Mouse (Mus musculus) gastrocnemius, postnatal 14 days (tissue): Measurements from ENCODE around the gene Prkd2. TPM values are rescaled to one million over a fixed set of nuclear protein-coding genes. Genes with fewer than 3 reads are reported as not detected.

ENCODE experiments used
- DNase-seq: peaks from one replicate; pipeline ENCODE4 v3.0.0; 2021; ENCODE audit warnings: mixed read lengths
- intact Hi-C: fragments of 180-260 bp; cut with DNase I; formaldehyde crosslinking; loops from one replicate; pipeline ENCODE4 v1.15.1; 2025; ENCODE audit warnings: low total_unique reads
- total RNA-seq, 2 experiments: library from RNA; stranded (reverse); gene quantifications; 2 replicates each; pipeline ENCODE4 v1.2.3; 2021

Gene Prkd2
- total RNA-seq, 2 experiments from 2014 or later: 8.5 to 11.8 TPM

GRCm38 (mm10) chr7:16885905-16886304 lies 43.2 kb downstream of the Prkd2 start:
- intact Hi-C loops: no loop called here
- no peak for DNase-seq

- intact Hi-C loops: no loop called here
- no peak for DNase-seq
Observed at GRCm38 (mm10) chr7:16890536-16890935, 47.8 kb downstream of the Prkd2 start.

DNA sequence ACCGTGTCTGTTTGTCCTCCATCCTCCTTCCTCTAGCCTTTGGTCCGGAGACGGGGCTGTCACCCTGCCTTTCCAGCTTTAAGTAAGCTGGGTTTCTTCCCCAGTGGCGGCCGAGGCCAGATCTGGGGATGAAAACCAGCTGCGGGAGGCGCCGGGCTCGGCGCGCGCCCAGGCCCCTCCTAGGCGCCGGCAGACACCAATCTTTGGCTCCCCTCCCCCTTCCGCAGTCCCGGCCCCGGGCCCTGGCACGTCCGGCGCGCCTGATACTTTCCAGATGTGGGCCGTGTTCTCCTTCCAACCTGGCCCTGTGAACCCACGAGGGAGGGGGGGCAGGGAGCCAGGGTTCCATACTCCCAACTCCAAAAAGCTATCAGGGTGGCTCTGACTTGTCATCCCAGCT lies 48.2 kb downstream of the Prkd2 start:
- peak; percentile 88 for DNase-seq
- intact Hi-C loops: no loop called here

DNA sequence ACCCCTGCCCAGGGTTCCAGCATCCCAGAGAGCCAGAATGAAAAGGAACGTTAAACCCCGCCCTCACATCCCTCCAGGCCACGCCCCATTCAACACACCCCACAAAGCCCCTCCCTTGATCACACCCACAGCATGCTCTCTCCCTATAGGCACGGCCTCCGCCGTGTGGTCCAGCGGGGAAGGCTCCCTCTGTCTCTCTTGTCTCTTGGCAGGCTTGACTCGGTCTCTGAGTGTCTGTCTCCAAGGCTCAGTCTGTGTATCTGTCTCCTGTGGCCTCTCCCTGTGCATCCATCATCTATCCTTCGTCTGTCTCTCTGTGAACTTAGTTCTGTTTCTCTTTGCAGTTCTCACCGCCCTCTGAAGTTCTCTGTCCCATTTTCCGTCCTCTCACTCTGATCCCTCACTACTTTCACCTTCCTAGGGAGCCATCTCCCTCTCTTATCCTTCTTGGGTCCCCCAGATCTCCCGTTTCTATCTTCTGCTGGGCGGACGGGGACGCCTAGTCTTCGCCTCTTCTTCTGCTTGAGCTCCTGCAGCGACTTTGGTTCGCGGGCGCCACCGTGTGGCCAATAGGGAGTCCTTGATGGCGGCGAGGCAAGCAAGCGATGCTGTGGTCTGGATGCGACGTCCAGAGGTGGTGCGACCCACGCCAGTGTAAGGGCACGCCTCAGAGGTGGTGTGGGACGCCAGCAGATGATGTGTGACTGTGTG lies 49.1 kb downstream of the Prkd2 start, which contains the start of gene Gng8:
Gng8 (plus strand) TSS at position 146 of the 711 bp plus-strand sequence.
- DNase-seq: peak; percentile 89
- intact Hi-C loops: no loop called here

DNA sequence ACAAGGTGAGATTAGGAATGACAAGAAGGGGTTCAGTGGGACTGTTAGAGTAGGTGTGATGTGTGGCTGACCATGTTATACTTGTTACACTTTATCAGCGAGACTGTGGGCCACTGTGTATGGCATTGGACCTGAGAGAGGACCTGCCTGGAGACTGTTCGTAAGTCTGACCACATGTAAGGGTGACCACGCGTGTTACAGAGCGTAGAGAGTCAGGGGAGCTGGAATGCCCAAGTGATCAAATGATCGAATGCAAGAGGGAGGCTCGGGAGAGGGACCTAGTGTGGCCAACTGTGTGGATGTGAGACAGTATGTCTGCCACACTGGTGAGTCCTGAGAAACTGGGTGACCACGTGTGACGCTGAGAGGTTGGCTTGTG lies 49.6 kb downstream of the Prkd2 start:
- no peak for DNase-seq
- intact Hi-C loops: no loop called here

DNA sequence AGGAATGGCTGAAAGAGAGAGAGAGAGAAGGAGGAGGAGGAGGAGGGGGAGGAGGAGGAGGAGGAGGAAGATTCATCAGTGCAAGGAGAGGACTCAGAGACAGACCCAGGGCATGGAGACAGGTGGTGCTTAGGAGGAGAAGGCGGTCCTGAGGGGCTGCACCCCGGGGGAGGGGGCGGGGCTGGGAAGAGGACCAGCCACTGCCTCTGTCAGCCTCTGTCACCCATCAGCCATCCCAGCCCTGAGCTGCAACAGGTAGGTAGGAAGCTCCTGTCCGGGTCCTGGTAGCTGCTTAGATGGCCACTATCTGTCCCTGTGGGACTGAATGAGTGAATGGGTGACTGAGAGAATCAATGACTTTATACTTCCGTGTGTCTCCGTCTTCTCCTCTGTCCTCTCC lies 50.9 kb downstream of the Prkd2 start:
- intact Hi-C loops: loop anchor here (2.0 kb wide), 1 partner anchor 21 kb away; no protein-coding TSS in a partner anchor

DNA sequence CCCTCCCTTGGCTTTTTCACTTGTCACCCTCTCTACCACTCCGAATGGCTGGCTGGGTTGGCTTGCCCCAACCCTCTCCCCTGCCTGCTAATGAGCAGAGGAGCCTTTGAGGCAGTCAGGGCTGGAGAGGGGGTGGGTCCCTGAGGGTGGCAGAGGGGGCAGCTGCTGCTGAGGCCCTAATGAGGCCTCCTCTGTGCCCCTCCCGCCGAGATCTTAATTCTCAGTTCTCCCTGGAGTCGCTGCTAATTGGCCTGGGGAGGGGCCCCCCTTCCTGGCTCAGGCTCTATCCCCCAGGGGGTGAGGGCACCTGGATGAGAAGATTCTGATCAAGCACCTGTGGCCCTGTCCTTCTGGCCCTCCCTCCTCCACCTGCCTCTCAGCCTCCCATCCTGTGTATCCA lies 51.6 kb downstream of the Prkd2 start:
- intact Hi-C loops: loop anchor here (2.0 kb wide), 1 partner anchor 21 kb away; no protein-coding TSS in a partner anchor

More for the DNA sequence above, 50.9 kb downstream of the Prkd2 start:
- no peak for DNase-seq

DNA sequence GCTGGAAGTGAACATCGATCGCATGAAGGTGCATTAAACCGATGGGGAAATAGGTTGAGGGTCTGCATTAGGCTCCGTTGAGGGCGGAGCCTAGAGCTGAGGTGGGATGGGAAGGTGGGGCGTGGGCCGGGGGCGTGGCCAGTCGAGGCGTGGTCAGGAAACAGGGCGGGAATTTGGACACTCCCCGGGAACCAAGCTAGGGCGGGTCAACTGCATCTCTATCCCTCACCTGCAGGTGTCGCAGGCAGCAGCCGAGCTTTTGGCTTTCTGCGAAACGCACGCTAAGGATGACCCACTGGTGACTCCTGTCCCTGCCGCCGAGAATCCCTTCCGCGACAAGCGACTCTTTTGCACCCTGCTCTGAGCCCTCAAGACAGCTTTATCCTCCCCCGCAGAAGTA lies 52.3 kb downstream of the Prkd2 start:
- intact Hi-C loops: loop anchor here (2.0 kb wide), 1 partner anchor 20 kb away; no protein-coding TSS in a partner anchor
- DNase-seq: peak; percentile 84

More for the DNA sequence above, 51.6 kb downstream of the Prkd2 start:
- DNase-seq: no peak

DNA sequence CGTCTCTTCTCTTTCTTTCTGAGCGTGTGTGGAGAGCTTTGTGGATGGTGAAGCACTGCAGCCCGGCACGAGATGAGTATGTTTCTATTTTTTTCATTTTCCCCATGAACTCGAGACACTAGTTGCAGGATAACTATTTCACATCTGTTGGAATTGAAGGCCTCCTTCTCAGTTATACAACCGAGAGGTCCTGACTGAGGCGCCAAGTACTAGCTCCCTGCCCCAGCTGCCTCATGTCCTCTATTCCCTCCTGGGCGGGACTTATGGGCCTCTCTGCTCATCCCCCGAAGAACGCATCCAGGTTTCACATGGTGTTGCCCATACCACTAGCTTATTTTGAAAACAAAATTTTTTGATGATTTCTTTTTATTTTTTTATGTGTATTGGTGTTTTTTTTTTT lies 52.8 kb downstream of the Prkd2 start:
- intact Hi-C loops: loop anchor here (2.0 kb wide), 1 partner anchor 19 kb away; no protein-coding TSS in a partner anchor
- DNase-seq: no peak

DNA sequence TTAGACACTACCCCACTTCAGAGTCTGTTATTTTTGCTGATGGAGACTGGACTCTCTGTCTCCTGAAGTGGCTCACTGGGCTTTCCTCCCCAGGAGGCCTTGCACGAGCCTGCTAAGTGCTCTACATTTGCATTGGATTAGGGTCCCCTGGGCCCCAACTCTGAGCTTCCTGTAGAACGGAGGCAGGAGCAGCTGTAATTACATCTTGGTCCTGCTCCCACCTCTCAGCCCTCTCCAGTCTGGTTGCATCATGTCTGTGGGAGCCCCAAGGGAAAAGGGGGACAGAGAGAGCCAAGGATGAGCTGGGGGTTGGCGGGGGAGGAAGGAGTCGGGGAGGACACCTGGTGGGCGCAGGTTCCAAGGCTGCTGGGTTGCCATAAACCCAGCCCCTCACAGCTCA lies 57.8 kb downstream of the Prkd2 start:
- intact Hi-C loops: no loop called here
- no peak for DNase-seq

GRCm38 (mm10) chr7:16903439-16903955 lies 60.8 kb downstream of the Prkd2 start:
- DNase-seq: no peak
- intact Hi-C loops: no loop called here

GRCm38 (mm10) chr7:16904120-16904675 lies 61.5 kb downstream of the Prkd2 start:
- DNase-seq: no peak
- intact Hi-C loops: no loop called here

DNA sequence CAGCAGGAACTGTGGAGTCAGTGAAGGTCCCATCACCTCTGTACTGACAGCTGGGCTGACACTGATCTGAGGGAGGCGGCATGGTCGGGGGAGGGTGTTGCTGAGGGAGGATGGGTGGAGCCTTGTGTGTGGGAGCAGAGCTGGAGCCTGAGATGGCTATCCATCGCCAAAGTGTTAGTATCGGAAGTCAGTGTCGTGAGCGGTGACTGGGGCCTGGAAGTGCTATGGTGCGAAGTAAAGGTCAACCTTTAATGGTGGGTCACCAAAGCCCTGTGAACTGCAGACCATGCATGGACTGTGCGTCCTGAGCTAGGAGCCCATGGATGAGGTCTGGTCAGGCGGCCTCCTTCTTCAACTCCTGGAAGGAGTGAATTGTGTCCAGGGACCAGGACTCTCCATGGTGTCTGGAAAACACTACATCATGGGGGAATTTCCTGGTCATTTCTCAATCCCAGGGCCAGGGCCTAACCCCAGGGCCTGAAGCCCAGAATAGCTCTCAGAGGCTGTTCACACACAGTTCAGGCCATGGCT lies 62.9 kb downstream of the Prkd2 start:
- DNase-seq: peak; percentile 55
- intact Hi-C loops: loop anchor here (5.0 kb wide), 1 partner anchor 78 kb away; no protein-coding TSS in a partner anchor

DNA sequence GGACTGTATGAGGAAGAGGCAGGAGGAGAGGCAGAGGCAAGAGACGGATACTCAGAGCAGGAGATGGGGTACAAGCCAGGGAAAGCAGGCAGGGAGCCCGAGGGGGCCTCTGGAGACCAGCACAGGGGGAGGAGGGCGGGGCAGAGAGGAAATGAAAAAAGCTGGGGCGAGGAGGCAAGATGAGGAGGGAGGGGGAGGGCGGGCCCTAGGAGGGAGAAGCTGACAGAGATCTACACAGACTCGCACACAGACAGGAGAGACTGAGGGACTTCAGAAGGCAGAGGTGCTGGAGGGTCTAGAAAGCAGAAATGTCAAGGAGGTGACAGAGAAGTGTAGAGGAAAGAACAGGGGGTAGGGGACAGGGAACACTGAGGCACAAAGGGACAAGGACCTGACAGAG lies 63.6 kb downstream of the Prkd2 start, which contains the start of gene Ptgir:
Ptgir (plus strand) TSS at position 210 of the 400 bp plus-strand sequence.
- DNase-seq: peak; percentile 83
- intact Hi-C loops: loop anchor here (5.0 kb wide), 1 partner anchor 79 kb away; no protein-coding TSS in a partner anchor

DNA sequence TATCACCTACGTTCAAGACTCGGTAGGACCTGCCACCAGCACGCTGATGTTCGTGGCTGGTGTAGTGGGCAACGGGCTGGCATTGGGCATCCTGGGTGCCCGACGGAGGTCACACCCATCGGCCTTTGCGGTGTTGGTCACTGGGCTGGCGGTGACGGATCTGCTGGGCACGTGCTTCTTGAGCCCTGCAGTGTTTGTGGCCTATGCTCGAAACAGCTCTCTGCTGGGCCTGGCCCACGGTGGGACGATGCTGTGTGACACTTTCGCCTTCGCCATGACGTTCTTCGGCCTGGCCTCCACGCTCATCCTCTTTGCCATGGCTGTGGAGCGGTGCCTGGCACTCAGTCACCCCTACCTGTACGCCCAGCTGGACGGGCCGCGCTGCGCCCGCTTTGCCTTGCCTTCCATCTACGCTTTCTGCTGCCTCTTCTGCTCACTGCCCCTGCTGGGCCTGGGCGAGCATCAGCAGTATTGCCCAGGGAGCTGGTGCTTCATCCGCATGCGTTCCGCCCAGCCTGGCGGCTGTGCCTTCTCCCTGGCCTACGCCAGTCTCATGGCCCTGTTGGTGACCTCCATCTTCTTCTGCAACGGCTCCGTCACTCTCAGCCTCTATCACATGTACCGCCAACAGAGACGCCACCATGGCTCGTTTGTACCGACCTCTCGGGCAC lies 64.3 kb downstream of the Prkd2 start:
- no peak for DNase-seq
- intact Hi-C loops: loop anchor here (5.0 kb wide), 1 partner anchor 80 kb away; no protein-coding TSS in a partner anchor

- no peak for DNase-seq
- intact Hi-C loops: loop anchor here (5.0 kb wide), 1 partner anchor 81 kb away; no protein-coding TSS in a partner anchor
Observed at GRCm38 (mm10) chr7:16907842-16908241, 65.1 kb downstream of the Prkd2 start.

GRCm38 (mm10) chr7:16908367-16908766 lies 65.7 kb downstream of the Prkd2 start:
- intact Hi-C loops: loop anchor here (5.0 kb wide), 1 partner anchor 81 kb away; no protein-coding TSS in a partner anchor
- DNase-seq: no peak

DNA sequence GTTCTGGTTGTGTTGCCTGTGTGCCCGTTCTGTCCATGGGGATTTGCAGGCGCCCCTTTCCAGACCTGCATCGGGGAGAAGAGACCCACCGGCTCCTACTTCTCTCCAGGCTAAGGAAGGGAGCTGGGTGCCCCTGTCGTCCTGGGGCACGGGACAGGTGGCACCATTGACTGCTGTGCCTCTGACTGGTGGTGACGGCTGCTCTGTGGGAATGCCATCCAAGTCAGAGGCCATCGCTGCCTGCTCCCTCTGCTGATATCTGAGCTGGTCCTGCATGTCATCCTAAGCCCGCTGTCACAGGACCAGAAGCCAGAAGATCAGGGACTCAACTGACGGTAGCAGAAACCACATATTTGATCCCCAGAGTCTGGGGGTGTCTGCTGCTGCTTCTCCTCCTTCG lies 66.2 kb downstream of the Prkd2 start:
- no peak for DNase-seq
- intact Hi-C loops: loop anchor here (5.0 kb wide), 1 partner anchor 82 kb away; no protein-coding TSS in a partner anchor

GRCm38 (mm10) chr7:16909909-16910308 lies 67.2 kb downstream of the Prkd2 start:
- intact Hi-C loops: loop anchor here (5.0 kb wide), 1 partner anchor 83 kb away; no protein-coding TSS in a partner anchor
- DNase-seq: no peak
